Mouse (Mus musculus) limb, embryonic 14.5 days (tissue): ENCODE results near the gene Ugdh. TPM values are rescaled to one million over a fixed set of nuclear protein-coding genes. Genes with fewer than 3 reads are reported as not detected.

Experiments used
- ATAC-seq: fragments of 200-750 bp; cut with Nextera tagmentation; 2 replicates; pipeline ENCODE4 v1.8.0; 2017; ENCODE audit warnings: low read depth, moderate number of reproducible peaks, moderate TSS enrichment; ENCODE audit not compliant: low FRiP score
- DNase-seq: peaks from one replicate; pipeline ENCODE4 v3.0.0-alpha.2; 2015; ENCODE audit warnings: low spot score
- H3K27ac ChIP-seq: fragments of 300-500 bp; sonication (generic); replicated peaks from 2 replicates; pipeline ENCODE4 v1.5.1; 2014; ENCODE audit warnings: low read depth, mild to moderate bottlenecking, low read length, moderate library complexity, mixed read lengths
- H3K27me3 ChIP-seq: fragments of 300-500 bp; sonication (generic); 2 replicates; pipeline ENCODE4 v1.6.1; 2014; ENCODE audit warnings: low read length, mixed read lengths; ENCODE audit not compliant: control insufficient read depth, insufficient read depth
- H3K36me3 ChIP-seq: fragments of 300-500 bp; sonication (generic); 2 replicates; pipeline ENCODE4 v1.6.1; 2014; ENCODE audit warnings: mild to moderate bottlenecking, low read length, moderate library complexity, mixed read lengths; ENCODE audit not compliant: control insufficient read depth, insufficient read depth
- H3K4me1 ChIP-seq: fragments of 300-500 bp; sonication (generic); 2 replicates; pipeline ENCODE4 v1.6.1; 2014; ENCODE audit warnings: antibody characterized with exemption, low read length, mixed read lengths; ENCODE audit not compliant: control insufficient read depth, insufficient read depth
- H3K4me2 ChIP-seq: fragments of 300-500 bp; sonication (generic); replicated peaks from 2 replicates; pipeline ENCODE4 v1.6.1; 2014; ENCODE audit warnings: low read depth, mild to moderate bottlenecking, low read length, moderate library complexity; ENCODE audit not compliant: severe bottlenecking
- H3K4me3 ChIP-seq: fragments of 300-500 bp; sonication (generic); replicated peaks from 2 replicates; pipeline ENCODE4 v1.5.1; 2014; ENCODE audit warnings: low read length
- H3K9ac ChIP-seq: fragments of 300-500 bp; sonication (generic); 2 replicates; pipeline ENCODE4 v1.6.1; 2014; ENCODE audit warnings: mild to moderate bottlenecking, low read depth, low read length, moderate library complexity; ENCODE audit not compliant: severe bottlenecking
- H3K9me3 ChIP-seq: fragments of 300-500 bp; sonication (generic); 2 replicates; pipeline ENCODE4 v1.6.1; 2016; ENCODE audit warnings: low read length; ENCODE audit not compliant: control insufficient read depth
- POLR2A ChIP-seq: fragments of 200-500 bp; IDR thresholded peaks from 2 replicates; pipeline ENCODE4 v1.8.0; 2012; ENCODE audit warnings: inconsistent platforms, mild to moderate bottlenecking, moderate library complexity, borderline replicate concordance; ENCODE audit not compliant: insufficient read depth, insufficient read length; ENCODE audit errors: extremely low read depth
- WGBS: fragments of 180-500 bp; shearing (Covaris S2); extraction: QIAGEN DNeasy Blood & Tissue Kit; methylation state at CpG from one replicate; pipeline ENCODE4 v1.1.7; 2014; 5-methylcytosine and 5-hydroxymethylcytosine counted together
- polyA plus RNA-seq, 2 experiments: library from polyadenylated mRNA; depleted of rRNA in 1 of 2; stranded (reverse) in 1 of 2; unstranded in 1 of 2; fragments of >200 nt; fragmentation: Nextera tagmentation in 1 of 2; extraction: Ambion mirVana in 1 of 2; gene quantifications; 2 replicates each; pipeline versions ENCODE4 v1.2.1 to v1.2.3; 2012 to 2014

Ugdh gene
- polyA plus RNA-seq, 2 experiments, result 98.8 to 127 TPM

GRCm38 (mm10) chr5:65475806-65476205 lies 40.1 kb upstream of the Ugdh start:
- no peak overlapping the region for H3K9ac ChIP-seq
- no peaks in the 10 kb centered on the region for H3K27me3 ChIP-seq
- WGBS, result 73% methylated on average over 2 of the region's 2 CpGs
- no peak for TF ChIP-seq POLR2A
- no peak overlapping the region for H3K4me3 ChIP-seq
- no peaks in the 10 kb centered on the region for H3K4me1 ChIP-seq
- no peak for ATAC-seq
- H3K4me2 ChIP-seq, result no peak overlapping the region
- no peaks in the 10 kb centered on the region for H3K9me3 ChIP-seq
- no peak overlapping the region for H3K27ac ChIP-seq
- DNase-seq, result no peak
- peaks cover 2% of the 10 kb centered on the region; the same call in 1 of the 2 replicates for H3K36me3 ChIP-seq

- H3K9me3 ChIP-seq, result no peaks in the 10 kb centered on the region
- peaks cover 33% of the 10 kb centered on the region for H3K36me3 ChIP-seq
- no peak overlapping the region for H3K27ac ChIP-seq
- H3K4me3 ChIP-seq, result no peak overlapping the region
- no peak for TF ChIP-seq POLR2A
- no peaks in the 10 kb centered on the region for H3K27me3 ChIP-seq
- WGBS, result 81% methylated on average over 6 of the region's 6 CpGs
- H3K4me2 ChIP-seq, result no peak overlapping the region
- no peak for ATAC-seq
- H3K4me1 ChIP-seq, result no peaks in the 10 kb centered on the region
- H3K9ac ChIP-seq, result no peak overlapping the region
- no peak for DNase-seq
Measured at GRCm38 (mm10) chr5:65469766-65470165, 34.0 kb upstream of the Ugdh start.

- ATAC-seq (no peak), DNase-seq (no peak)
- Histone ChIP-seq H3K4me2 (no peak overlapping the region), H3K36me3 (peaks cover 35% of the 10 kb centered on the region), H3K27me3 (no peaks in the 10 kb centered on the region), H3K27ac (no peak overlapping the region), H3K9me3 (no peaks in the 10 kb centered on the region), H3K4me3 (no peak overlapping the region), H3K9ac (no peak overlapping the region), H3K4me1 (no peaks in the 10 kb centered on the region)
- no peak for TF ChIP-seq POLR2A
- 64% methylated on average over 3 of the region's 3 CpGs for WGBS
Measured at GRCm38 (mm10) chr5:65466911-65467310, 31.2 kb upstream of the Ugdh start.

- no peak overlapping the region for H3K27ac ChIP-seq
- ATAC-seq (no peak), DNase-seq (no peak)
- H3K9ac ChIP-seq, result no peak overlapping the region
- peaks cover 18% of the 10 kb centered on the region for H3K4me1 ChIP-seq
- WGBS, result 89% methylated on average over 14 of the region's 14 CpGs
- no peaks in the 10 kb centered on the region for H3K27me3 ChIP-seq
- H3K4me2 ChIP-seq, result no peak overlapping the region
- H3K9me3 ChIP-seq, result no peaks in the 10 kb centered on the region
- H3K36me3 ChIP-seq, result peaks cover 14% of the 10 kb centered on the region
- no peak for TF ChIP-seq POLR2A
- no peak overlapping the region for H3K4me3 ChIP-seq
Measured at GRCm38 (mm10) chr5:65460361-65460760, 24.6 kb upstream of the Ugdh start.

- 93% methylated on average over 3 of the region's 3 CpGs for WGBS
- ATAC-seq, result no peak
Measured at GRCm38 (mm10) chr5:65459454-65459853, 23.7 kb upstream of the Ugdh start.

GRCm38 (mm10) chr5:65457846-65458245 lies 22.1 kb upstream of the Ugdh start:
- no peak overlapping the region for H3K4me2 ChIP-seq
- H3K4me1 ChIP-seq, result peaks cover 18% of the 10 kb centered on the region
- no peaks in the 10 kb centered on the region for H3K9me3 ChIP-seq
- H3K27ac ChIP-seq, result peak overlapping the region; percentile 88
- peaks cover 9% of the 10 kb centered on the region for H3K36me3 ChIP-seq
- H3K27me3 ChIP-seq, result no peaks in the 10 kb centered on the region
- ATAC-seq (no peak), DNase-seq (no peak)
- no peak overlapping the region for H3K4me3 ChIP-seq
- H3K9ac ChIP-seq, result 0 out of 2 replicates have a peak overlapping the region, but pooled peaks have one; percentile 28
- no peak for TF ChIP-seq POLR2A
- WGBS, result 45% methylated on average over 5 of the region's 5 CpGs

More at GRCm38 (mm10) chr5:65459454-65459853, 23.7 kb upstream of the Ugdh start:
- no peak for DNase-seq
- Histone ChIP-seq H3K27ac (no peak overlapping the region), H3K9me3 (no peaks in the 10 kb centered on the region), H3K4me1 (peaks cover 18% of the 10 kb centered on the region), H3K9ac (no peak overlapping the region), H3K27me3 (no peaks in the 10 kb centered on the region), H3K4me2 (no peak overlapping the region), H3K36me3 (peaks cover 10% of the 10 kb centered on the region), H3K4me3 (no peak overlapping the region)
- no peak for TF ChIP-seq POLR2A
